Mouse (Mus musculus) embryonic fibroblast, embryonic 13.5 days (primary cell): Measurements from ENCODE around the gene Tmbim1.

Experiments used
- CTCF ChIP-seq: IDR thresholded peaks from 2 replicates; pipeline ENCODE4 v1.5.1; 2011; ENCODE audit warnings: mild to moderate bottlenecking, control low read depth, low read length, moderate library complexity, borderline replicate concordance; ENCODE audit not compliant: insufficient read depth
- POLR2A ChIP-seq: IDR thresholded peaks from 2 replicates; pipeline ENCODE4 v1.6.1; 2011; ENCODE audit warnings: low read depth, mild to moderate bottlenecking, control low read depth, low read length, moderate library complexity

- TF ChIP-seq POLR2A (no peak), CTCF (no peak)
Observed at GRCm38 (mm10) chr1:74353453-74354229, 48.2 kb upstream of the Tmbim1 start.
